Mouse (Mus musculus): ENCODE measurements around the gene Spns1. TPM values are rescaled to one million over a fixed set of nuclear protein-coding genes. Genes with fewer than 3 reads are reported as not detected.

Spns1 gene
- polyA plus RNA-seq, 1 experiment from 2014 or later = 39.5 TPM

DNA sequence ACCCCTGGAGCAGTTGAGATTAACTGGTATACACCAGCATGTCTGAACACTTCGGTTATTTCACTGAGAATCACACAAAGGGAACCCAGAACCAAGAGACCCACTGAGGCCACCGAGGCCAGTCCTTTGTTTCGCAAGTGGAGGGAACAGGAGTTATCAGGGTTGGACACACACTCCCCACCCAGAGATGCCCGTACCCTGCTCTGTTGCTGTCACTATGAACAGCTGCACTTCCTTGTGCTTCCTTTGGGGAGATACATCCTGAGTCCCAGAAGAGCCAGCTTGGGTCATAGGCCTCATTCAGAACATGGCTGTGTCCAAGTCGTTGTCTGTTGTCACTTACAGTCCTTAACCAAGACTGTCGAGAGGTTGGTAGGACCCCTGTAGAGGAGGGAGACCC lies 14.2 kb downstream of the Spns1 start:
- Histone ChIP-seq H3K27me3 (ENCODE audit: control insufficient read depth, insufficient read depth, low read length) (no peaks in the 10 kb centered on the region), H3K9ac (replicated peaks; ENCODE audit: low read depth, low read length) (no peak overlapping the region), H3K4me1 (ENCODE audit: control insufficient read depth, insufficient read depth, low read length) (no peaks in the 10 kb centered on the region), H3K36me3 (ENCODE audit: control insufficient read depth, insufficient read depth, low read length) (no peaks in the 10 kb centered on the region), H3K4me3 (ENCODE audit: low read depth, low read length) (no peak overlapping the region), H3K4me2 (replicated peaks; ENCODE audit: low read depth, low read length) (no peak overlapping the region), H3K9me3 (ENCODE audit: control insufficient read depth, low read depth, low read length) (no peaks in the 10 kb centered on the region), H3K27ac (ENCODE audit: low read length) (no peak overlapping the region)
- ATAC-seq (ENCODE audit: insufficient number of reproducible peaks, insufficient read depth, low FRiP score, low read depth) = no peak
- 76% methylated on average over 6 of the region's 6 CpGs for WGBS

DNA sequence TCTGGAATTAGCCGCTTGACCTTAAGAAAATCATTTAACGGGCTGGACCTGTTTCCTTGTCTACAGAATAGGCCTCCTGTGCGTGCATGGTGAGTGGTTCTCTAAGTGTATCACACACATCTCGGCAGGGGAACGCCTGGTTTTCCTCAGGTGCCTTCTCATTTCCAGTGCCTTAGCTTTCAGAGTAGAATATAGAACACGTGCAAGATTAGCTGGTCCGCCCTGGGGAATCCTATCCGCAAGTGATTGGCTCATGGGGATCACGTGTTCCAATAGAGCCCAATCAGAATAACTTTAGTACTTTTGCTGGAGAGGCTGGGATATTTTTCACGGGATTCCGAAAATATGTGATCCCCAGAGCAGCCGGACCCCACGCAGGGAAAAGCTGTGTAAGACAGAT lies 18.2 kb downstream of the Spns1 start:
- H3K9ac ChIP-seq (replicated peaks; ENCODE audit: low read depth, low read length) = no peak overlapping the region
- H3K36me3 ChIP-seq (ENCODE audit: control insufficient read depth, insufficient read depth, low read length) = no peaks in the 10 kb centered on the region
- H3K27ac ChIP-seq (ENCODE audit: low read length) = no peak overlapping the region
- H3K4me1 ChIP-seq (ENCODE audit: control insufficient read depth, insufficient read depth, low read length) = no peaks in the 10 kb centered on the region
- no peak overlapping the region for H3K4me2 ChIP-seq (replicated peaks; ENCODE audit: low read depth, low read length)
- H3K4me3 ChIP-seq (ENCODE audit: low read depth, low read length) = no peak overlapping the region
- 66% methylated on average over 13 of the region's 13 CpGs for WGBS
- no peak for ATAC-seq (ENCODE audit: insufficient number of reproducible peaks, insufficient read depth, low FRiP score, low read depth)
- no peaks in the 10 kb centered on the region for H3K9me3 ChIP-seq (ENCODE audit: control insufficient read depth, low read depth, low read length)
- H3K27me3 ChIP-seq (ENCODE audit: control insufficient read depth, insufficient read depth, low read length) = no peaks in the 10 kb centered on the region

DNA sequence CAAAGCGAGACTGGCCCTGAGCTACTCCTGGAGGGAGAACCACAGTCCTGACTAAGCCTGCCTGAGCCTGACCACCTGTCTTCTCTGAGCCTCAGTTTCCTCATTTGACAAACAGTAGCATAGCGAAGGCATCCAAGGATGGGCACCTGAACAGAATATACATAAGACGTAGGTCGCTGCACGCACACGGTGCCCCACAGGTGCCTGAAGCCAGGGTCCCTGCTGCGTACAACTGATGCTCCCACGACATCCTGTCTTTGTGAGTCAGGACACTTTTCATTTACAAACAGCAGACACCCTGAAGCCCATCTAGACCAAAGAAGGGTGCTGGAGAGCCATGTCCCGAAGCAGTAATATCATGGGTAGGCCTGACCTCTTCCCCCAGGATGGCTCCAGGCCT lies 18.8 kb downstream of the Spns1 start:
- no peak for ATAC-seq (ENCODE audit: insufficient number of reproducible peaks, insufficient read depth, low FRiP score, low read depth)
- no peak overlapping the region for H3K4me2 ChIP-seq (replicated peaks; ENCODE audit: low read depth, low read length)
- no peaks in the 10 kb centered on the region for H3K9me3 ChIP-seq (ENCODE audit: control insufficient read depth, low read depth, low read length)
- 93% methylated on average over 9 of the region's 9 CpGs for WGBS
- H3K9ac ChIP-seq (replicated peaks; ENCODE audit: low read depth, low read length) = no peak overlapping the region
- no peak overlapping the region for H3K4me3 ChIP-seq (ENCODE audit: low read depth, low read length)
- H3K4me1 ChIP-seq (ENCODE audit: control insufficient read depth, insufficient read depth, low read length) = no peaks in the 10 kb centered on the region
- no peaks in the 10 kb centered on the region for H3K27me3 ChIP-seq (ENCODE audit: control insufficient read depth, insufficient read depth, low read length)
- no peaks in the 10 kb centered on the region for H3K36me3 ChIP-seq (ENCODE audit: control insufficient read depth, insufficient read depth, low read length)
- no peak overlapping the region for H3K27ac ChIP-seq (ENCODE audit: low read length)

GRCm38 (mm10) chr7:126357838-126358237 lies 19.4 kb downstream of the Spns1 start:
- no peaks in the 10 kb centered on the region for H3K9me3 ChIP-seq (ENCODE audit: control insufficient read depth, low read depth, low read length)
- no peak overlapping the region for H3K27ac ChIP-seq (ENCODE audit: low read length)
- no peak overlapping the region for H3K4me2 ChIP-seq (replicated peaks; ENCODE audit: low read depth, low read length)
- H3K4me3 ChIP-seq (ENCODE audit: low read depth, low read length) = no peak overlapping the region
- H3K9ac ChIP-seq (replicated peaks; ENCODE audit: low read depth, low read length) = no peak overlapping the region
- 76% methylated on average over 6 of the region's 6 CpGs for whole genome bisulfite sequencing
- no peaks in the 10 kb centered on the region for H3K4me1 ChIP-seq (ENCODE audit: control insufficient read depth, insufficient read depth, low read length)
- no peaks in the 10 kb centered on the region for H3K36me3 ChIP-seq (ENCODE audit: control insufficient read depth, insufficient read depth, low read length)
- H3K27me3 ChIP-seq (ENCODE audit: control insufficient read depth, insufficient read depth, low read length) = no peaks in the 10 kb centered on the region
- no peak for ATAC-seq (ENCODE audit: insufficient number of reproducible peaks, insufficient read depth, low FRiP score, low read depth)

GRCm38 (mm10) chr7:126356793-126357591 lies 20.3 kb downstream of the Spns1 start:
- H3K9ac ChIP-seq (replicated peaks; ENCODE audit: low read depth, low read length) = no peak overlapping the region
- no peaks in the 10 kb centered on the region for H3K9me3 ChIP-seq (ENCODE audit: control insufficient read depth, low read depth, low read length)
- H3K27me3 ChIP-seq (ENCODE audit: control insufficient read depth, insufficient read depth, low read length) = no peaks in the 10 kb centered on the region
- H3K4me1 ChIP-seq (ENCODE audit: control insufficient read depth, insufficient read depth, low read length) = no peaks in the 10 kb centered on the region
- no peak overlapping the region for H3K4me3 ChIP-seq (ENCODE audit: low read depth, low read length)
- no peak overlapping the region for H3K27ac ChIP-seq (ENCODE audit: low read length)
- no peaks in the 10 kb centered on the region for H3K36me3 ChIP-seq (ENCODE audit: control insufficient read depth, insufficient read depth, low read length)
- WGBS = 46% methylated on average over 7 of the region's 7 CpGs
- 0 out of 2 replicates have a peak, but pooled peaks have one; percentile 37 for ATAC-seq (ENCODE audit: insufficient number of reproducible peaks, insufficient read depth, low FRiP score, low read depth)
- H3K4me2 ChIP-seq (replicated peaks; ENCODE audit: low read depth, low read length) = no peak overlapping the region

DNA sequence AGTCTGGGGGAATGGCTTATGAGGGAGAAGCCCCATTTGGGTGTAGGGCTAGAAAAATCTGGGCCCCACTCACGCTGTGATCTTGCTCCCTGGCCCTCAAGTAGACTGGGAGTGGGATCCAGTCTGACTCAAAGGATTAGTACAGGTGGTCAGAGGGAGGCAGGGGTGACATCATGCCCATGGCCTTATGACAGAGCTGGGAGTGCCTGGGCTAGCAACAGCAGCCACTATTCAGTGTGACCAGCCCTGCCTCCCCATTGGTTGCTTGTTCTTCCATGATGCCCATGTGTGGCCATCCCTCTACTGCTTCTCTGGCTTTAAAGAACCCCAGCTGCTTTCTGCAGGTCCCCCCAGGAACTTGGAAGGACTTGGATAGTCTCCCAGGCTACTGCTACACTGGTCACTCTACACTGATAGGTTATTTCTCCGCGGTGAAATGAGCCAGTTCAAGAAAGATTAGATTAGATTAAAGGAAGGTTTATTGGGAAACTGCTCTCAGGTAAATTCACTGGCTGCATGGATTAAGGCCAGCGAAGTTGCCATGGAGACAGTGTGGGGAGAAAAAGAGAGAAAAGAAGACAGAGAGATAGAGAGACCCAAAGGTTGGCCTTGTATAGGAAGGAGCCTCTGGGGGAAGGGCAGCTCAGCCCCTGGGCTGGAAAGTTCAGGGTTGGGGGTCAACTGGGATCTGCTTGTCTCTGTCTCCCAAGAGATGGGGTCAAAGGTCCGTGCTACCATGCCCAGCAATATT lies 21.2 kb downstream of the Spns1 start:
- H3K9me3 ChIP-seq (ENCODE audit: control insufficient read depth, low read depth, low read length) = no peaks in the 10 kb centered on the region
- ATAC-seq (ENCODE audit: insufficient number of reproducible peaks, insufficient read depth, low FRiP score, low read depth) = no peak
- H3K4me1 ChIP-seq (ENCODE audit: control insufficient read depth, insufficient read depth, low read length) = no peaks in the 10 kb centered on the region
- H3K27me3 ChIP-seq (ENCODE audit: control insufficient read depth, insufficient read depth, low read length) = no peaks in the 10 kb centered on the region
- no peaks in the 10 kb centered on the region for H3K36me3 ChIP-seq (ENCODE audit: control insufficient read depth, insufficient read depth, low read length)
- no peak overlapping the region for H3K4me3 ChIP-seq (ENCODE audit: low read depth, low read length)
- H3K9ac ChIP-seq (replicated peaks; ENCODE audit: low read depth, low read length) = no peak overlapping the region
- WGBS = 47% methylated on average over 5 of the region's 5 CpGs
- no peak overlapping the region for H3K27ac ChIP-seq (ENCODE audit: low read length)
- H3K4me2 ChIP-seq (replicated peaks; ENCODE audit: low read depth, low read length) = no peak overlapping the region

DNA sequence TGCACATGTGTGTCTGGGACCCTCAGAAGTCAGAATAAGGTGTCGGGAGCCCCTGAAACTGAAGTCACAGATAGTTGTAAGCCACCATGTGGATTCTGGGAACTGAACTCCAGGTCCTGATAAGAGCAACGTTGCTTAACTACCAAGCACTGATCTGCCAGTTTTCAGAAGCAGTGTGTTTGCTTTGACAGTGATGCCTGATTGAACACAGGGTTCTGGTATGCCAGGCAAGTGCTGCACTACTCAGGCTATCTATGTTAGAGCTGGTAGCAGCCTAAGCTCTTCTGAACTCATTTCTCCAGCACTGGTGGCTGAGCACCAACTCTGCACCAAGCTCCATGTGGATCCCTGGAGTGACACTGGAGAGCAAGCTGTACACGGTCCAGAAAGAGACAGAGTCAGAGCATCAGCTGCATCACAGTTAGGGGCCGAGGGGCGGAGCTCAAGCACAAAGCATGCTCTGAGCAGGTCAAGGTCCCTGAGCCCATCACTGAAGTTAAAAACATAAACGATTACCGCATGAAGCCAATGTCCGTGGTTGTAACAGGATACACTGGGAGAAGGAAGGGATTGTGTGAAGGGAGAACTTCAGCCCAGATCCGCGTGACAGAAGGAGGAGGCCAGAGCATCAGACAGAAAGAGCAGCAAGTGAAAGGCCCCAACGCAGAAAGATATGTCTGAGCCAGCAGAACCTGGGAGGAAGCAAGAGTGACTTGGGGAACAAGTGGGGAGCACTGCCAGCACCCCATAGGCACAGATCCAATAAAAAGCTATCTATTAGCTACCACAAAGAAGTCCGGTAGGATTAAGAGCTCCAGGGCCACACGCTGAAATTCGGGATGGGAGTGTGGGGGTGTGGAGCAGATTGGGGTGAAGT lies 22.3 kb downstream of the Spns1 start:
- no peak overlapping the region for H3K9ac ChIP-seq (replicated peaks; ENCODE audit: low read depth, low read length)
- no peaks in the 10 kb centered on the region for H3K9me3 ChIP-seq (ENCODE audit: control insufficient read depth, low read depth, low read length)
- H3K4me1 ChIP-seq (ENCODE audit: control insufficient read depth, insufficient read depth, low read length) = no peaks in the 10 kb centered on the region
- WGBS = 41% methylated on average over 14 of the region's 14 CpGs
- ATAC-seq (ENCODE audit: insufficient number of reproducible peaks, insufficient read depth, low FRiP score, low read depth) = no peak
- H3K36me3 ChIP-seq (ENCODE audit: control insufficient read depth, insufficient read depth, low read length) = no peaks in the 10 kb centered on the region
- no peak overlapping the region for H3K27ac ChIP-seq (ENCODE audit: low read length)
- no peaks in the 10 kb centered on the region for H3K27me3 ChIP-seq (ENCODE audit: control insufficient read depth, insufficient read depth, low read length)
- no peak overlapping the region for H3K4me2 ChIP-seq (replicated peaks; ENCODE audit: low read depth, low read length)
- H3K4me3 ChIP-seq (ENCODE audit: low read depth, low read length) = no peak overlapping the region

- H3K9ac ChIP-seq (replicated peaks; ENCODE audit: low read depth, low read length) = no peak overlapping the region
- no peaks in the 10 kb centered on the region for H3K27me3 ChIP-seq (ENCODE audit: control insufficient read depth, insufficient read depth, low read length)
- H3K27ac ChIP-seq (ENCODE audit: low read length) = no peak overlapping the region
- 93% methylated on average over 3 of the region's 3 CpGs for WGBS
- H3K4me1 ChIP-seq (ENCODE audit: control insufficient read depth, insufficient read depth, low read length) = no peaks in the 10 kb centered on the region
- ATAC-seq (ENCODE audit: insufficient number of reproducible peaks, insufficient read depth, low FRiP score, low read depth) = no peak
- no peaks in the 10 kb centered on the region for H3K36me3 ChIP-seq (ENCODE audit: control insufficient read depth, insufficient read depth, low read length)
- H3K4me2 ChIP-seq (replicated peaks; ENCODE audit: low read depth, low read length) = no peak overlapping the region
- no peak overlapping the region for H3K4me3 ChIP-seq (ENCODE audit: low read depth, low read length)
- H3K9me3 ChIP-seq (ENCODE audit: control insufficient read depth, low read depth, low read length) = no peaks in the 10 kb centered on the region
These were observed 23.3 kb downstream of the Spns1 start for GRCm38 (mm10) chr7:126353994-126354365.
